Mouse (Mus musculus): Measurements from ENCODE around the gene Kcnj6.

DNA sequence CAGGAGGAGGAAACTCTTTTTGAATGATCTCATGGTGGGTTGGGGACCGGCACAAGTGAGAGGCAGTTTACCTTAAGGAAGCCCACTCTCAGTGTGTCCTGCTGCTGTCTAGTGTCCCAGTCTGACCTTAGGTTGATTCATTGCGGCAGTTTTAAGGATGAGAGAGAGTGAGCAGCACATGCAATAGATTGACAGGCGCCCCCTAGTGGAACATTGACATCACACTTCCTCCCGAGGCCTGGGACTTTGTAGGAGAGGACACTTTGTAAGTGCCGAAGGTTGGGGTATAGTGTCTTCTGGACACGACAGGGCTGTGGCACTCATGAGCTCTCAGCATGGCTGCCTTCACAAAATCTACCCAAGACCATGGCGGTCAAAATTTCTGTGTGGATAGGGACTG, 213.8 kb downstream of the Kcnj6 start:
- no peak for TF ChIP-seq NANOG (IDR thresholded peaks at IDR 0.05; ENCODE audit: borderline replicate concordance, low read length)
- TF ChIP-seq CTCF (conservative IDR thresholded peaks at IDR 0.05; ENCODE audit: low read length) = peak; percentile 67

All from E14TG2a.4 (cell line).